Mouse (Mus musculus) heart, embryonic 16.5 days (tissue): Measurements from ENCODE around the gene Chrm1. TPM values are rescaled to one million over a fixed set of nuclear protein-coding genes. Genes with fewer than 3 reads are reported as not detected.

Experiments
- ATAC-seq: fragments of 200-750 bp; cut with Nextera tagmentation; replicated peaks from 2 replicates; pipeline ENCODE4 v1.8.0; 2017; ENCODE audit warnings: moderate number of reproducible peaks; ENCODE audit not compliant: insufficient read depth, low FRiP score; ENCODE audit errors: extremely low read depth
- H3K27ac ChIP-seq: fragments of 300-500 bp; sonication (generic); 2 replicates; pipeline ENCODE4 v1.5.1; 2014; ENCODE audit warnings: mild to moderate bottlenecking, low read length, control low read depth, moderate library complexity
- H3K27me3 ChIP-seq: fragments of 300-500 bp; sonication (generic); 2 replicates; pipeline ENCODE4 v1.6.1; 2014; ENCODE audit warnings: low read length, mixed read lengths; ENCODE audit not compliant: control insufficient read depth, insufficient read depth
- H3K36me3 ChIP-seq: fragments of 300-500 bp; sonication (generic); 2 replicates; pipeline ENCODE4 v1.6.1; 2014; ENCODE audit not compliant: control insufficient read depth, insufficient read depth
- H3K4me1 ChIP-seq: fragments of 300-500 bp; sonication (generic); 2 replicates; pipeline ENCODE4 v1.6.1; 2014; ENCODE audit warnings: low read length, mixed read lengths; ENCODE audit not compliant: control insufficient read depth, insufficient read depth
- H3K4me2 ChIP-seq: fragments of 300-500 bp; sonication (generic); 2 replicates; pipeline ENCODE4 v1.6.1; 2014; ENCODE audit warnings: low read depth, mild to moderate bottlenecking, control low read depth, low read length
- H3K4me3 ChIP-seq: fragments of 300-500 bp; sonication (generic); 2 replicates; pipeline ENCODE4 v1.5.1; 2014; ENCODE audit warnings: mild to moderate bottlenecking, control low read depth, low read length
- H3K9ac ChIP-seq: fragments of 300-500 bp; sonication (generic); 2 replicates; pipeline ENCODE4 v1.6.1; 2014; ENCODE audit warnings: low read length, control low read depth
- H3K9me3 ChIP-seq: fragments of 300-500 bp; sonication (generic); replicated peaks from 2 replicates; pipeline ENCODE4 v1.6.1; 2016; ENCODE audit warnings: low read length; ENCODE audit not compliant: control insufficient read depth
- WGBS: fragments of 180-500 bp; shearing (Covaris S2); extraction: QIAGEN DNeasy Blood & Tissue Kit; methylation state at CpG from one replicate; pipeline ENCODE4 v1.1.7; 2014; 5-methylcytosine and 5-hydroxymethylcytosine counted together
- polyA plus RNA-seq: library from polyadenylated mRNA; unstranded; fragments of >200 nt; fragmentation: Nextera tagmentation; extraction: Ambion mirVana; gene quantifications from 2 replicates; pipeline ENCODE4 v1.2.1, GENCODE M21; 2015

Chrm1 gene
- polyA plus RNA-seq, 1 experiment from 2014 or later, result 0.09 TPM

- H3K27me3 ChIP-seq, result no peaks in the 10 kb centered on the region
- no peak overlapping the region for H3K4me2 ChIP-seq
- no peak for ATAC-seq
- 63% methylated on average over 2 of the region's 2 CpGs for WGBS
- no peak overlapping the region for H3K4me3 ChIP-seq
- no peak overlapping the region for H3K27ac ChIP-seq
- H3K9ac ChIP-seq, result no peak overlapping the region
- peaks cover 3% of the 10 kb centered on the region for H3K4me1 ChIP-seq
- H3K9me3 ChIP-seq, result no peaks in the 10 kb centered on the region
- no peaks in the 10 kb centered on the region for H3K36me3 ChIP-seq
Observed at GRCm38 (mm10) chr19:8646393-8646792, 17.2 kb upstream of the Chrm1 start.

DNA sequence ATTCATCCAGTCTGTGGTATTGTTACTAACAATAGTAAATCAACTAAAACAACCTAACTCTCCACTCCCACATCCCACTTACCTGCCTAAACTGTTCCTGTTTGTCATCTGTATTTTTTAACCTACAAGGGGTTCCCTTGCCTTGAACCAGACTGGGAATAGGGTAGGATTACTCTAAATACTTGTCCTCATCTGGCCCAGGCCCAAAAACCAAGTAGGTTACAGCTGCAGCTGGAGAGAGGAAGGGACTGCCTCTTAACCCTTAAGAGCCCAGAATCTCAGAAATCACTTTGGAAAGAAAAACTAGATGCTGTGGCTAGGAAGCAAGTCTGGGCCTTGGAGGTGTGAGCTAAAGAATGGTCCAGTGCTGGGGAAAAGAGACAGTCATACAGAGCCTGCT is 7.8 kb upstream of the Chrm1 start:
- H3K9ac ChIP-seq, result no peak overlapping the region
- no peaks in the 10 kb centered on the region for H3K27me3 ChIP-seq
- peaks cover 4% of the 10 kb centered on the region; the same call in 1 of the 2 replicates for H3K4me1 ChIP-seq
- no peak for ATAC-seq
- H3K4me3 ChIP-seq, result no peak overlapping the region
- H3K4me2 ChIP-seq, result no peak overlapping the region
- H3K9me3 ChIP-seq, result no peaks in the 10 kb centered on the region
- no peak overlapping the region for H3K27ac ChIP-seq
- no peaks in the 10 kb centered on the region for H3K36me3 ChIP-seq

DNA sequence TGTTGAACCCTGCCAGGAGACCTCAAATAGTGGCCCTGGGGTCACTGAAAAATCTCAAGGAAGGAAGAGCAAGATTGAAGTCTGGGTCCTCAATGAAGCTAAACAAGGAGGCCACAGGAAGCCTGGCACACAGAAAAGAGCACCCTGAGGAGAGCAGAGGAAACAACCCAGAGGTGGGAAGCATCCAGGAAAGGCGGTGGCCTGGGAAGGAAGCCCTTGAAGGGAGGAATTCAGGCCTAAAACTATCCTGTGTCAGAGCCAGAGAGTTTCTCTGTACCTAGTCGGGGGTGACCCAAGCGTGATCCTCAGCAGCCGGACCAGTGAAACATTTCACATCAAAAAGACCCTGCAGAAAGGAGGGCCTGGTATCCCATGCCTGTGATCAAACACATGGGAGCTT is 7.2 kb upstream of the Chrm1 start:
- Histone ChIP-seq H3K36me3 (no peaks in the 10 kb centered on the region), H3K9ac (no peak overlapping the region), H3K4me1 (peaks cover 4% of the 10 kb centered on the region; the same call in 1 of the 2 replicates), H3K27me3 (no peaks in the 10 kb centered on the region), H3K27ac (no peak overlapping the region), H3K4me3 (no peak overlapping the region), H3K4me2 (no peak overlapping the region), H3K9me3 (no peaks in the 10 kb centered on the region)
- 62% methylated on average over 4 of the region's 4 CpGs for WGBS
- ATAC-seq, result no peak

GRCm38 (mm10) chr19:8661821-8662307 is 1.7 kb upstream of the Chrm1 start:
- Histone ChIP-seq H3K4me3 (peak overlapping the region; percentile 55), H3K36me3 (no peaks in the 10 kb centered on the region), H3K4me2 (peak overlapping the region; percentile 80), H3K9me3 (no peaks in the 10 kb centered on the region), H3K4me1 (peaks cover 13% of the 10 kb centered on the region; the same call in 1 of the 2 replicates), H3K27me3 (peaks cover 8% of the 10 kb centered on the region; the same call in 1 of the 2 replicates), H3K9ac (peak overlapping the region; percentile 58), H3K27ac (no peak overlapping the region)
- WGBS, result 2% methylated on average over 35 of the region's 35 CpGs
- peak; percentile 59; the same call in 1 of the 2 replicates for ATAC-seq

DNA sequence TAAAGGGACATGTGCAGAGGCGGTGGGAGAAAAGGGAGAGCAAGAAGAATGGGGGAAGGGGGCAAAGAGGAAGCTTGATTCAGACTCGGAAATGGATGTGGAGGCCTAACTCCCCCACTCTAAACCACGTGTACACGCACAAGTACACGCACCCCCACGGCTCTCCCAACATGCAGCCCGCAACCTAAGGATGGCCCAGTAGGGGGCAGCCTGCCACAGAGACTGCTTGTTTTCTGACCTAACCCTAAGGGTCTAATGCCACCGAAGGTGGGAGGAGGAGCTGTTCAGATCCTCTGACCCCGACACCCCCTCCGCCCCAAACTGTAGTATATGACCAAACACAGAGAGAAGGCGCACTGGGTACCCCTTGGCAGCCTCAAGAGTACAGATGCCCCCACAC is 1.3 kb upstream of the Chrm1 start:
- Histone ChIP-seq H3K9me3 (no peaks in the 10 kb centered on the region), H3K9ac (peak overlapping the region; percentile 58), H3K27ac (no peak overlapping the region), H3K36me3 (no peaks in the 10 kb centered on the region), H3K27me3 (peaks cover 8% of the 10 kb centered on the region; the same call in 1 of the 2 replicates), H3K4me2 (peak overlapping the region; percentile 80), H3K4me3 (peak overlapping the region; percentile 55), H3K4me1 (peaks cover 13% of the 10 kb centered on the region; the same call in 1 of the 2 replicates)
- WGBS, result 6% methylated on average over 11 of the region's 11 CpGs
- ATAC-seq, result no peak

GRCm38 (mm10) chr19:8663911-8664421 is 377 bp downstream of the Chrm1 start:
- H3K9ac ChIP-seq, result no peak overlapping the region
- H3K27ac ChIP-seq, result no peak overlapping the region
- H3K4me2 ChIP-seq, result peak overlapping the region; percentile 12; the same call in 1 of the 2 replicates
- H3K27me3 ChIP-seq, result peaks cover 8% of the 10 kb centered on the region; the same call in 1 of the 2 replicates
- WGBS, result 42% methylated on average over 10 of the region's 10 CpGs
- H3K4me1 ChIP-seq, result peaks cover 13% of the 10 kb centered on the region; the same call in 1 of the 2 replicates
- H3K4me3 ChIP-seq, result no peak overlapping the region
- no peaks in the 10 kb centered on the region for H3K36me3 ChIP-seq
- no peaks in the 10 kb centered on the region for H3K9me3 ChIP-seq
- peak; percentile 20 for ATAC-seq

DNA sequence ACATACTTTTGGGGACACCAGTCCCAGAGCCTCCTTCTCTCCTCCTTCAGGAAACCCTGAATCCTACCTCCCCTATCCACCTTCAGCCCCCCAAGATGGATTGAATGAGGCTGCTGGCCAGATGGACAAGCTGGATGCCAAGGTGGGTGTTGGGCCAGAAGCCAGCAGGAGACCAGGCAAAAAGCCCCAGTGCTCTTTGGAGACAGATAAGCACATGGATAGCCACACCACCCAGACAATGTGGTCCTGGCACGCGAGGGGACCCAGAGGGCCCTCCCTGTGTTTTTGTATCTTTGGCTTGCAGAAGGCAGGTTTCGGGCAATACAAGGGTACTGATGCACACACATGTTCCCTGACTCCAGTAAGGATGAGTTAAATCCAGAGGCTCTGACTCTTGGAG is 1.3 kb downstream of the Chrm1 start:
- no peak overlapping the region for H3K4me3 ChIP-seq
- H3K9ac ChIP-seq, result no peak overlapping the region
- H3K27ac ChIP-seq, result no peak overlapping the region
- no peaks in the 10 kb centered on the region for H3K9me3 ChIP-seq
- H3K27me3 ChIP-seq, result peaks cover 8% of the 10 kb centered on the region; the same call in 1 of the 2 replicates
- ATAC-seq, result no peak
- H3K4me1 ChIP-seq, result peaks cover 13% of the 10 kb centered on the region; the same call in 1 of the 2 replicates
- 81% methylated on average over 3 of the region's 3 CpGs for WGBS
- no peaks in the 10 kb centered on the region for H3K36me3 ChIP-seq
- H3K4me2 ChIP-seq, result no peak overlapping the region

- H3K4me1 ChIP-seq, result peaks cover 13% of the 10 kb centered on the region; the same call in 1 of the 2 replicates
- WGBS, result 80% methylated on average over 5 of the region's 5 CpGs
- no peaks in the 10 kb centered on the region for H3K36me3 ChIP-seq
- peaks cover 8% of the 10 kb centered on the region; the same call in 1 of the 2 replicates for H3K27me3 ChIP-seq
- H3K9me3 ChIP-seq, result no peaks in the 10 kb centered on the region
- H3K9ac ChIP-seq, result no peak overlapping the region
- no peak for ATAC-seq
- no peak overlapping the region for H3K4me2 ChIP-seq
- no peak overlapping the region for H3K27ac ChIP-seq
- H3K4me3 ChIP-seq, result no peak overlapping the region
Observed at GRCm38 (mm10) chr19:8665746-8666145, 2.2 kb downstream of the Chrm1 start.

DNA sequence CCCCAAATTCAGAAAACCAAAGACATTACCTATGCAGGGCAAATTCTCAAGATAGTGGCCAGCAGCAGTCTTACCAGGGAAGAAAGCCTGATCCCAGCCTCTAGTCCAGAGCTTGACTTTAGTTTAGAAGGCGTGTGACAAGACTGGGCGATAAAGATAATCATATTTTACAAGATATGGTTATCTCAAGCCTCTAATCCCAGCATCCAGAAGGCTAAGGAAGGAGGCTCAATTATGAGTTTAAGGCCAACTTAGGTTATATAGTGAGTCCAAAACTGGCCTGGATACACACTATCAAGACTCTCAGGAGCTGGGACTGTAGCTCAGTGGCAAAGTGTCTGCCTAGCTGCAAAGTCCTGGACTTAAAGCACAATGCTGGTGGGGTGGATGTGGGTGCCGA is 9.3 kb downstream of the Chrm1 start:
- H3K27ac ChIP-seq, result no peak overlapping the region
- no peak overlapping the region for H3K9ac ChIP-seq
- no peak overlapping the region for H3K4me3 ChIP-seq
- no peaks in the 10 kb centered on the region for H3K27me3 ChIP-seq
- 82% methylated on average over 3 of the region's 3 CpGs for WGBS
- no peak for ATAC-seq
- no peak overlapping the region for H3K4me2 ChIP-seq
- no peaks in the 10 kb centered on the region for H3K36me3 ChIP-seq
- H3K4me1 ChIP-seq, result no peaks in the 10 kb centered on the region
- H3K9me3 ChIP-seq, result no peaks in the 10 kb centered on the region
